Mouse (Mus musculus): ENCODE data around the gene Samd9l. TPM values are rescaled to one million over a fixed set of nuclear protein-coding genes. Genes with fewer than 3 reads are reported as not detected.
"Not testable (repeated sequence)": the region's sequence is repeated elsewhere in the genome, so short reads cannot be mapped to it uniquely, and the experiment has no call there.

The Samd9l gene
- polyA plus RNA-seq, 1 experiment from 2014 or later, result 1.2 TPM

DNA sequence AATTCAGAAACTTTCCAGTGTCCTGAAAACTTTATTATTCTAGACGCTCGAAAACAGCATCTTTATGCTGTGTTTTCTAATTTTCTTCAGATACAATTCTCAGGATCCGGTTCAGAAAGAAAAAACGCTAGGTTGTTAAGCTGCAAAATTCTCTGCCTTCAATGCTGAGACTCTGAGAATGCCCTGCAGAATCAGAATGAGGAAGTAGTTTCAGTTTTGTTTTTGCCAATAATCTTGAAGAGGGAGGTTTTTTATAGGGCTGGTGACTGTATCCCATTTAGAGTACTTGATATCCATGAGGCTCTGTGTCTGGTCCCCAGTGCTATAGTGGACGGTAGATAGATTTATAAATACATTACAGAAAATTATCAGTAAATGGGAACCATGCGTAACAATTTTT, 12.8 kb downstream of the Samd9l start:
- 93% methylated on average over 6 of the region's 6 CpGs for WGBS
- no peaks in the 10 kb centered on the region for H3K36me3 ChIP-seq
- no peak overlapping the region for H3K4me2 ChIP-seq
- H3K9me3 ChIP-seq (replicated peaks), result no peaks in the 10 kb centered on the region
- no peak overlapping the region for H3K4me3 ChIP-seq (replicated peaks)
- ATAC-seq (ENCODE audit: low FRiP score), result no peak
- H3K9ac ChIP-seq (replicated peaks), result no peak overlapping the region
- no peak overlapping the region for H3K27ac ChIP-seq (replicated peaks)
- no peaks in the 10 kb centered on the region for H3K4me1 ChIP-seq
- no peaks in the 10 kb centered on the region for H3K27me3 ChIP-seq (replicated peaks)

- not testable (repeated sequence) for H3K27ac ChIP-seq (replicated peaks); H3K4me1 ChIP-seq; H3K9ac ChIP-seq (replicated peaks); H3K4me2 ChIP-seq; H3K27me3 ChIP-seq (replicated peaks); ATAC-seq (ENCODE audit: low FRiP score); H3K36me3 ChIP-seq; H3K4me3 ChIP-seq (replicated peaks); H3K9me3 ChIP-seq (replicated peaks)
These were observed 14.6 kb downstream of the Samd9l start for GRCm38 (mm10) chr6:3384816-3385215.

DNA sequence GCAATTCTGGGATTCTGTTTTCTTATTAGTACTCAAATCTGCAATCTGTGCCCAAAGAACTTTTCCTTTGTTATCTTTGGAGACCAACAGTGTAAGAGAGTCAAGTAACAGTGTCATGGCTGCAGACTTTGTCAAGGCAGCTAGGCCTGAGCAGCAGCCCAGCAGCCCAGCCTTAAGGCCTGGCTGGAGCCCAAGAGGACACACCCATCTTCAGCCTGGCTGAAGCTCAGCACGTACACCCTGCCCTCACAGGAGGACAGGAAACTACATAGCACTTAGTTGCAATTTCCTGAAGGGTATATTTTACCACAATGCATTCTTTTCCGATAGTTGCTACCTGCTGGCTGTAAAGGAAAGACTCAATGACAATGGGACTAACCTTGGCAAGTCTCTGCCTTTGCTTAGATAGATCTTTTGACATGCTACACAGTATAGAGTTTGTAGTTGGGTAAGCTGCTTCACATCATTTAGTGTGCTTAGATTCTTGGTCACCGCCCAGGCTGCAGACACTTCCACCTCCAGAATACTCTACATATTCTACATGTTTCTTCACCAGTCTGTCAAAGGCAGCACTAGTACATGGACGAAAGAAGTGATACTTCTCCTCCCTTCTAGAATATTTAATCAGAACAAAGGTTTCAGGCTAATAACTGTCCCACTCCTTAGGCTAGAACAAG, 15.1 kb downstream of the Samd9l start:
- not testable (repeated sequence) for H3K36me3 ChIP-seq; H3K9ac ChIP-seq (replicated peaks); H3K4me1 ChIP-seq; H3K9me3 ChIP-seq (replicated peaks); ATAC-seq (ENCODE audit: low FRiP score); H3K4me2 ChIP-seq; H3K27ac ChIP-seq (replicated peaks); H3K4me3 ChIP-seq (replicated peaks); H3K27me3 ChIP-seq (replicated peaks)
- WGBS, result 54% methylated on average over 1 of the region's 4 CpGs

GRCm38 (mm10) chr6:3379146-3379545, 20.2 kb downstream of the Samd9l start:
- Histone ChIP-seq H3K9ac (replicated peaks) (no peak overlapping the region), H3K4me3 (replicated peaks) (no peak overlapping the region), H3K36me3 (no peaks in the 10 kb centered on the region), H3K4me2 (no peak overlapping the region), H3K27me3 (replicated peaks) (no peaks in the 10 kb centered on the region), H3K4me1 (no peaks in the 10 kb centered on the region), H3K27ac (replicated peaks) (no peak overlapping the region), H3K9me3 (replicated peaks) (no peaks in the 10 kb centered on the region)
- ATAC-seq (ENCODE audit: low FRiP score), result no peak
- 93% methylated on average over 2 of the region's 2 CpGs for WGBS

DNA sequence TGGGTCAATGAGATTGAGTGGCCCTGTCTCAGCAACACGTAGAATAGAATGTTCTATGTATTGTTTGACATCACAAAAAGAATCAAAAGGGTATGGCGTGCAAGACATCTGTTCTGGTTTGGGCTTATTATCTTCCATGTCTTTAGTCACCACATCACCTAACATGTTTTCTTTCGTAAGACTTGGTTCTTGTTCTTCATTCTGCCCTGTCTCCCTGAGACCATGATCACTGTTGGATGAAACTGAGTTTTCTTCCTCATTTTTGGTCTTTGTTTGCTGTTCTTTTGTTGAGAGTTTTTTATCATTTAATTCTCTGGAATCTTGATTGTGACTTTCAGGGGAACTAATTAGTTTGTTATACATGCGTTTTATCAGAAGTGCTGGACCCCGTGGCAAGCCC, 22.7 kb downstream of the Samd9l start:
- no peak overlapping the region for H3K27ac ChIP-seq (replicated peaks)
- H3K9me3 ChIP-seq (replicated peaks), result no peaks in the 10 kb centered on the region
- H3K4me2 ChIP-seq, result no peak overlapping the region
- H3K9ac ChIP-seq (replicated peaks), result no peak overlapping the region
- no peaks in the 10 kb centered on the region for H3K36me3 ChIP-seq
- H3K4me1 ChIP-seq, result no peaks in the 10 kb centered on the region
- no peak overlapping the region for H3K4me3 ChIP-seq (replicated peaks)
- ATAC-seq (ENCODE audit: low FRiP score), result no peak
- no peaks in the 10 kb centered on the region for H3K27me3 ChIP-seq (replicated peaks)
- 87% methylated on average over 5 of the region's 5 CpGs for WGBS

- H3K4me1 ChIP-seq, result no peaks in the 10 kb centered on the region
- ATAC-seq (ENCODE audit: low FRiP score), result no peak
- H3K9ac ChIP-seq (replicated peaks), result no peak overlapping the region
- no peak overlapping the region for H3K4me2 ChIP-seq
- H3K27me3 ChIP-seq (replicated peaks), result no peaks in the 10 kb centered on the region
- 84% methylated on average over 8 of the region's 8 CpGs for WGBS
- H3K9me3 ChIP-seq (replicated peaks), result no peaks in the 10 kb centered on the region
- H3K4me3 ChIP-seq (replicated peaks), result no peak overlapping the region
- H3K27ac ChIP-seq (replicated peaks), result no peak overlapping the region
- H3K36me3 ChIP-seq, result no peaks in the 10 kb centered on the region
These were observed 29.8 kb downstream of the Samd9l start for GRCm38 (mm10) chr6:3369527-3369926.

DNA sequence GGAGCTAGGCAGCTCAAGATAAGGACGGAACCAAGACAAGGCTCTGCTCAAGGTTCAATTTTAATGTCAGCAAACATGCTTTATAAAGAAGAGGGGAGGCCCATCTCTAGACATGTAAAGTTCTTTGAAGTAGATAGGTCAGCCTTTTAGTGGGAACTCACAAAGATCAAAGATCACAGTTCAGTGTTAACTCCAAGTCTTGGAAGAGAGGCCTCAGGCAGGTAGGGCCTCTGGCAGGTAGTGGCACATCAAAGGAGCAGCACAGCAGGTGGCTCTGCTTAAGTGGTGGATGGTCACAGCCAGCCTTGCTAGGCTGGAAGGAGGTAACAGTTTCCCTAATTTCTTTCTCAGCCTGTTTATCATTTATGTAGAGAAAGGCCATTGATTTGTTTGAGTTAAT, 33.8 kb downstream of the Samd9l start:
- H3K4me1 ChIP-seq; H3K9ac ChIP-seq (replicated peaks); ATAC-seq (ENCODE audit: low FRiP score); H3K27me3 ChIP-seq (replicated peaks); H3K36me3 ChIP-seq; H3K27ac ChIP-seq (replicated peaks); H3K4me3 ChIP-seq (replicated peaks); H3K4me2 ChIP-seq; H3K9me3 ChIP-seq (replicated peaks): not testable (repeated sequence)
- 86% methylated on average over 1 of the region's 1 CpGs for WGBS

DNA sequence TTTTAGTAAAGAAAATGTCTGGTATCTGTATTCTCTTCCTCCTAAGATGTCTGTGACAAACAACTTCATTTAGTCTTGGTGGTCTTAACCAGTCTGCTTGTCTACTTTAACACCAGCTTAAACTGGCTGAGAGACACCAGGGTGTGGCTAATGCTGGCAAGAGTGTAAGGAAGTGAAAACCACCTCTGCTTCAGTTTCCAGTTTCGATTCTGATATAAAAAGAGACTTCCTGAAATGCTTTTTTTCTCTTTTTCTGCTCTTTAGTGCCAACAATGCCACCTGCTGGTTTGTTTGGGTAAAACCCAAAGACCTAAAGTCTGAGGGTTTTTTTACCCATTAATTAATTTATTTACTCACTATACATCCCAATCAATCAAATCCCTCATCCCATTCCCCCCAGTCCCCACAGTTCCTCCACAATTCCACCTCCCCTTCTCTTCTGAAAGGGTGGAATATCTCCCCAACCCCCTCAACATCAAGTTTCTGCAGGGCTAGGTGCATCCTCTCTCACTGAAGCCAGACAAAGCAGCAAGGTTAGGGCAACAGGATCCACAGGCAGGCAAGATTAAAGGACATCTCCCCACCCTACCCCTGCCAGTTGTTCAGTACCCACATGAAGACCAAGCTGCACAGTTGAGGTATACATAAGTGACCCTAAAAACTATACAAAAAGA, 53.3 kb downstream of the Samd9l start:
- H3K27ac ChIP-seq (replicated peaks); H3K9ac ChIP-seq (replicated peaks); H3K9me3 ChIP-seq (replicated peaks); H3K36me3 ChIP-seq; H3K4me3 ChIP-seq (replicated peaks); ATAC-seq (ENCODE audit: low FRiP score); H3K4me1 ChIP-seq; H3K27me3 ChIP-seq (replicated peaks); H3K4me2 ChIP-seq: not testable (repeated sequence)
- 15% methylated on average over 1 of the region's 1 CpGs for WGBS

DNA sequence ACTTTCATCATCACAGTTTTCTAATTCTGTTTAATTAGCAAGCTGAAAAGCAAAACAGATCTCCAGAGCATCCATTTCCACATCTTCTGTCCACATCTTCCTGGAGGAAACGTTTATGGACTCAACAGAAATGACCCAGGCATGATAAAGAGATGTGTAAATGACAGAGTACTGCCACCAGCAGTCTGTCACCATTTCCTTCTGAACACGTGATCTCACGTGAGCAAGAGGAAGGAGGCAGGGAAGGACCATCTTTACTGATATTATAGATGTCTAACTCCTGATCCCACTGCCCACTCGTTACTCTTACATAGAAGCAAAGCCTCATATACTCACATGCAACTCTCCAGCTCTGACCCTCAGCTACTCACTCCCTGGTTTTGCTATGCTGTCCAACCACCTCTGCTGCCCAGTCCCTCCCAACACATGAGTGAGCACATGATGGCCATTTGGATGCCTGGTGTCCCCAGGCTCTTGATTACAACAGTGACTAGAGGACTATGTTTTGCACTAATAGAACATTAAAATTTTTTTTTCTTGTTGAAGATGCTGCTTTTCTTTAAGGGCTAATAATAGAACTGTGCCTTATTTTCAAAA, 54.2 kb downstream of the Samd9l start:
- not testable (repeated sequence) for H3K27ac ChIP-seq (replicated peaks); ATAC-seq (ENCODE audit: low FRiP score); H3K36me3 ChIP-seq; H3K9ac ChIP-seq (replicated peaks); H3K4me2 ChIP-seq; H3K4me1 ChIP-seq; H3K9me3 ChIP-seq (replicated peaks); H3K4me3 ChIP-seq (replicated peaks); H3K27me3 ChIP-seq (replicated peaks)
- WGBS, result 93% methylated on average over 3 of the region's 4 CpGs

DNA sequence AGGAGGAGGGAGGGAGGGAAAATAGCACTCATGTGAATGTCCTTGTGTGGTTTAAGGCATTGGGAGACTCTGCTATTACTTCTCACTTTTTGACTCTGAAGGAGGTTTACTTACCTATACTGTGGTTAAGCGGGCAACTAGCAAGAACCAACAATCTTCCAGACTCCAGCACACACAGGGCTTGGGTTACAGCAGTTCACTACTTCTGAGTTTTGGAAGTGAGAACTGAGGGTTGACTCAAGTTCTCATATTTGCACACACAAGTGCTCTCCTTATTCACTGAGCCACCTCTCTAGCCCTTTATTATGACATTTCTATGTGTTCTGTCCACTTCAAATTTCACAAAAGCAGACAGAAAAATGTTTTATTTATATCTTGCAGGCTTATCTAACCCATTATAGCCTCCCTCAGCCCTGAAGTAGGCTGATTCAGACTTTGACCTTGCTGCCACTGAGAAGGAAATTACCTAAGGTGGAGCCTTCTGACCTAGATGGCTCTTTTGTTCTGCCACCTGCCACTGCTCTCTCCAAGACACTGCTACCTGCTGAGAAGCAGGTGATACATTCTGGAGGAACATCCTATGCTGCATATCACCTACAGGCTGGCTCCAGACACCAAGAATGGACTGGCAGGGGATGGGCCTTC, 55.6 kb downstream of the Samd9l start:
- not testable (repeated sequence) for H3K4me2 ChIP-seq; ATAC-seq (ENCODE audit: low FRiP score); H3K9ac ChIP-seq (replicated peaks); H3K36me3 ChIP-seq; H3K9me3 ChIP-seq (replicated peaks); H3K27me3 ChIP-seq (replicated peaks); H3K4me3 ChIP-seq (replicated peaks); H3K4me1 ChIP-seq; H3K27ac ChIP-seq (replicated peaks)
- 90% methylated on average over 1 of the region's 1 CpGs for WGBS

- Histone ChIP-seq H3K36me3 (no peaks in the 10 kb centered on the region), H3K4me1 (peaks cover 5% of the 10 kb centered on the region), H3K4me3 (replicated peaks) (no peak overlapping the region), H3K27me3 (replicated peaks) (no peaks in the 10 kb centered on the region), H3K9ac (replicated peaks) (no peak overlapping the region), H3K27ac (replicated peaks) (no peak overlapping the region), H3K9me3 (replicated peaks) (no peaks in the 10 kb centered on the region), H3K4me2 (peak overlapping the region; percentile 36)
- ATAC-seq (ENCODE audit: low FRiP score), result no peak
- WGBS, result 54% methylated on average over 5 of the region's 5 CpGs
These were observed 57.9 kb downstream of the Samd9l start for GRCm38 (mm10) chr6:3341479-3341878.

DNA sequence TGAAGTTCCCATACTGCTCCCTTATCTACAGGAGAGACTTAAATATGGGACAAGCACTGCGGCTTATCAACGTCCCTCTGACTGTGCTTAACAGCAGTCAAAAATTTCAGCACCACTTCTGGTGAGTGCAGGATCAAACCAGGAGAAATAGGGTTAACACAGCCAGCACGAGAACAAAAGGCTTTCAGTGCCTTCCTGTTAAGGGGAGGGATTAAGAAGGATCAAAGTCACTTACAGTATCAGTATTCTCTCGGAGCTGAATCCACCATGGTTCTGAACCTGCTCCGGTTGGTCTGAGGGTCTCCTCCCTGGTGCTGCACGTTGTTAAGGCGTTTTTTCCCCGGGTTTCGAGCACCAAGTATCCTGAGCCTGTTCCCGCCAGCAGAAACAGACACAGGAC, 58.4 kb downstream of the Samd9l start:
- not testable (repeated sequence) for H3K27me3 ChIP-seq (replicated peaks); H3K9me3 ChIP-seq (replicated peaks); H3K4me1 ChIP-seq; H3K9ac ChIP-seq (replicated peaks); H3K27ac ChIP-seq (replicated peaks); H3K36me3 ChIP-seq
- H3K4me3 ChIP-seq (replicated peaks), result peak overlapping the region; percentile 22
- whole genome bisulfite sequencing, result 34% methylated on average over 10 of the region's 10 CpGs
- peak; percentile 47; the same call in 1 of the 2 replicates for ATAC-seq (ENCODE audit: low FRiP score)
- peak overlapping the region; percentile 36 for H3K4me2 ChIP-seq

All from neural tube, embryonic 15.5 days (tissue).